Mouse (Mus musculus): Measurements from ENCODE around the gene Clcnkb. TPM values are rescaled to one million over a fixed set of nuclear protein-coding genes. Genes with fewer than 3 reads are reported as not detected.
A peak's percentile ranks its signal among the peaks of the same experiment; 100 is the strongest.

The Clcnkb gene
- total and polyA plus RNA-seq, 3 experiments = not detected

- peak within 1 kb of the TSS; percentile 91 for H3K9ac ChIP-seq (ENCODE audit: control insufficient read depth, low read depth, low read length, poor library complexity, severe bottlenecking)
- peaks cover 12% of the 10 kb centered on the region for H3K79me2 ChIP-seq (ENCODE audit: control insufficient read depth, insufficient read depth, low read length, poor library complexity)
- peak; percentile 92 for DNase-seq (ENCODE audit: low read depth, low spot score)
- H3K27me3 ChIP-seq (ENCODE audit: control insufficient read depth in 1 of 2, insufficient read depth in 2 of 2, low read length in 2 of 2) = no peaks in the 10 kb centered on the region
- H3K9me3 ChIP-seq (replicated peaks; ENCODE audit: insufficient read depth, low read length) = no peaks in the 10 kb centered on the region
- H3K4me1 ChIP-seq (ENCODE audit: control insufficient read depth in 1 of 2, insufficient read depth in 2 of 2, low read length in 2 of 2) = peaks cover 0 to 13% of the 10 kb centered on the region in 2 experiments; a peak in 2 of 4 replicates
- H3K4me3 ChIP-seq (ENCODE audit: control insufficient read depth in 1 of 2, insufficient read depth in 1 of 2, low read depth in 2 of 2, low read length in 2 of 2) = peak within 1 kb of the TSS; percentile 78 to 88
- peak within 1 kb of the TSS; percentile 51 for H3K27ac ChIP-seq (ENCODE audit: control insufficient read depth, low read depth, low read length)
- peaks cover 2 to 6% of the 10 kb centered on the region in 2 experiments; a peak in 1 of 4 replicates for H3K36me3 ChIP-seq (ENCODE audit: control insufficient read depth in 1 of 2, insufficient read depth in 2 of 2, low read length in 2 of 2)
- TF ChIP-seq POLR2A (IDR thresholded peaks at IDR 0.05; ENCODE audit: control insufficient read depth in 1 of 2, insufficient read depth in 1 of 2, low read depth in 1 of 2, low read length in 2 of 2, poor library complexity in 1 of 2) (peak; percentile 65 to 75; a peak in 3 of 4 replicates), MYC (IDR thresholded peaks at IDR 0.05; ENCODE audit: low read depth, low read length) (no peak), HCFC1 (IDR thresholded peaks at IDR 0.05; ENCODE audit: low read depth, low read length) (peak; percentile 99), CTCF (IDR thresholded peaks at IDR 0.05 in 2 of 3, conservative IDR thresholded peaks at IDR 0.05 in 1 of 3; ENCODE audit: control insufficient read depth in 1 of 3, insufficient read depth in 1 of 3, low read depth in 2 of 3, low read length in 3 of 3, poor library complexity in 1 of 3, severe bottlenecking in 1 of 3) (no peak), MEF2A (IDR thresholded peaks at IDR 0.05; ENCODE audit: extremely low read depth, insufficient replicate concordance, low read depth, low read length, poor library complexity, severe bottlenecking) (no peak), MXI1 (IDR thresholded peaks at IDR 0.05; ENCODE audit: low read depth, low read length) (peak; percentile 61; the same call in 1 of the 2 replicates), POLR2AphosphoS2 (IDR thresholded peaks at IDR 0.05; ENCODE audit: low read length) (no peak), E2F4 (IDR thresholded peaks at IDR 0.05; ENCODE audit: borderline replicate concordance, low read depth, low read length) (no peak), MAZ (IDR thresholded peaks at IDR 0.05; ENCODE audit: low read depth, low read length) (no peak), MAX (IDR thresholded peaks at IDR 0.05; ENCODE audit: low read length) (0 out of 2 replicates have a peak, but pooled peaks have one; percentile 23), KAT2A (conservative IDR thresholded peaks at IDR 0.05; ENCODE audit: low read depth, low read length) (peak; percentile 95), BHLHE40 (IDR thresholded peaks at IDR 0.05; ENCODE audit: borderline replicate concordance, low read depth, low read length) (no peak), TBP (IDR thresholded peaks at IDR 0.05; ENCODE audit: low read depth, low read length) (peak; percentile 58; the same call in 1 of the 2 replicates), SMC3 (IDR thresholded peaks at IDR 0.05; ENCODE audit: low read depth, low read length) (no peak), POLR2AphosphoS5 (IDR thresholded peaks at IDR 0.05; ENCODE audit: borderline replicate concordance, low read depth, low read length) (no peak), USF1 (IDR thresholded peaks at IDR 0.05; ENCODE audit: low read depth, low read length) (peak; percentile 39), ZC3H11A (IDR thresholded peaks at IDR 0.05; ENCODE audit: low read depth, low read length) (no peak), UBTF (IDR thresholded peaks at IDR 0.05; ENCODE audit: borderline replicate concordance, insufficient read depth, low read depth, low read length) (no peak), ELF1 (IDR thresholded peaks at IDR 0.05; ENCODE audit: low read depth, low read length) (peak; percentile 99), JUND (IDR thresholded peaks at IDR 0.05; ENCODE audit: low read depth, low read length) (no peak), RAD21 (IDR thresholded peaks at IDR 0.05; ENCODE audit: low read depth, low read length) (no peak), MYB (IDR thresholded peaks at IDR 0.05; ENCODE audit: low read depth, low read length) (no peak), ETS1 (IDR thresholded peaks at IDR 0.05; ENCODE audit: low read depth, low read length) (no peak), ZKSCAN1 (IDR thresholded peaks at IDR 0.05; ENCODE audit: low read depth, low read length) (no peak), RCOR1 (IDR thresholded peaks at IDR 0.05; ENCODE audit: low read depth, low read length) (no peak), NRF1 (IDR thresholded peaks at IDR 0.05; ENCODE audit: insufficient read depth, low read depth, low read length, poor library complexity, severe bottlenecking) (peak; percentile 96), NELFE (IDR thresholded peaks at IDR 0.05; ENCODE audit: low read depth, low read length) (peak; percentile 76), CHD2 (IDR thresholded peaks at IDR 0.05; ENCODE audit: low read length) (no peak), TCF12 (IDR thresholded peaks at IDR 0.05; ENCODE audit: low read depth, low read length) (peak; percentile 63; the same call in 1 of the 2 replicates), GABPA (IDR thresholded peaks at IDR 0.05; ENCODE audit: low read depth, low read length) (no peak), MAFK (IDR thresholded peaks at IDR 0.05; ENCODE audit: borderline replicate concordance, low read depth, low read length) (no peak), ZNF384 (IDR thresholded peaks at IDR 0.05; ENCODE audit: low read depth, low read length) (no peak), EP300 (IDR thresholded peaks at IDR 0.05; ENCODE audit: low read depth in 1 of 2, low read length in 2 of 2) (peak in 1 of 2 experiments; percentile 34; a peak in 1 of 4 replicates), USF2 (IDR thresholded peaks at IDR 0.05; ENCODE audit: borderline replicate concordance in 1 of 2, insufficient read depth in 1 of 2, low read depth in 1 of 2, low read length in 2 of 2) (no peak), ZMIZ1 (IDR thresholded peaks at IDR 0.05; ENCODE audit: low read depth, low read length) (no peak)
These were observed 28.9 kb upstream of the Clcnkb start, which contains the start of gene Zbtb17 for GRCm38 (mm10) chr4:141444451-141445327. Zbtb17 (plus strand) TSS chr4:141444654.
